Mouse (Mus musculus) brain, embryonic 14.5 days (tissue): Measurements from ENCODE around the gene Arv1.

Experiments
- CTCF ChIP-seq: fragments of 200-500 bp; IDR thresholded peaks from 2 replicates; pipeline ENCODE4 v1.5.1; 2012; ENCODE audit warnings: inconsistent platforms, mild to moderate bottlenecking, moderate library complexity, borderline replicate concordance; ENCODE audit not compliant: insufficient read depth, insufficient read length; ENCODE audit errors: extremely low read depth
- POLR2A ChIP-seq: fragments of 200-500 bp; IDR thresholded peaks from 2 replicates; pipeline ENCODE4 v1.6.1; 2012; ENCODE audit warnings: mild to moderate bottlenecking, inconsistent platforms, borderline replicate concordance; ENCODE audit not compliant: poor library complexity, insufficient read depth, insufficient read length, severe bottlenecking; ENCODE audit errors: extremely low read depth

GRCm38 (mm10) chr8:124752325-124752862 is 30.5 kb downstream of the Arv1 start:
- no peak for TF ChIP-seq POLR2A
- no peak for TF ChIP-seq CTCF
